Mouse (Mus musculus) midbrain, postnatal 0 days (tissue): ENCODE measurements around the gene Dut. TPM values are rescaled to one million over a fixed set of nuclear protein-coding genes. Genes with fewer than 3 reads are reported as not detected.

Experiments used
- ATAC-seq: fragments of 200-750 bp; cut with Nextera tagmentation; 2 replicates; pipeline ENCODE4 v1.8.0; 2017; ENCODE audit warnings: moderate number of reproducible peaks, mild to moderate bottlenecking, moderate TSS enrichment, moderate library complexity; ENCODE audit not compliant: low FRiP score
- DNase-seq: peaks from one replicate; pipeline ENCODE4 v3.0.0-alpha.2; 2015; ENCODE audit warnings: low spot score
- H3K27ac ChIP-seq: fragments of 300-500 bp; sonication (generic); 2 replicates; pipeline ENCODE4 v1.5.1; 2014; ENCODE audit warnings: low read depth, mild to moderate bottlenecking, low read length, mixed read lengths
- H3K27me3 ChIP-seq: fragments of 300-500 bp; sonication (generic); 2 replicates; pipeline ENCODE4 v1.6.1; 2014; ENCODE audit warnings: low read length, control low read depth, mixed read lengths; ENCODE audit not compliant: insufficient read depth
- H3K36me3 ChIP-seq: fragments of 300-500 bp; sonication (generic); 2 replicates; pipeline ENCODE4 v1.6.1; 2014; ENCODE audit warnings: low read length, control low read depth, mixed read lengths; ENCODE audit not compliant: insufficient read depth
- H3K4me1 ChIP-seq: fragments of 300-500 bp; sonication (generic); 2 replicates; pipeline ENCODE4 v1.6.1; 2014; ENCODE audit warnings: mild to moderate bottlenecking, control low read depth, antibody characterized with exemption, low read length, mixed read lengths; ENCODE audit not compliant: insufficient read depth
- H3K4me2 ChIP-seq: fragments of 300-500 bp; sonication (generic); 2 replicates; pipeline ENCODE4 v1.6.1; 2014; ENCODE audit warnings: low read depth, mild to moderate bottlenecking, low read length, mixed read lengths; ENCODE audit not compliant: poor library complexity, severe bottlenecking
- H3K4me3 ChIP-seq: fragments of 300-500 bp; sonication (generic); 2 replicates; pipeline ENCODE4 v1.5.1; 2014; ENCODE audit warnings: low read depth, mild to moderate bottlenecking, low read length, moderate library complexity
- H3K9ac ChIP-seq: fragments of 300-500 bp; sonication (generic); replicated peaks from 2 replicates; pipeline ENCODE4 v1.6.1; 2014; ENCODE audit warnings: mild to moderate bottlenecking, low read length, moderate library complexity, mixed read lengths; ENCODE audit not compliant: poor library complexity, severe bottlenecking
- H3K9me3 ChIP-seq: fragments of 300-500 bp; sonication (generic); 2 replicates; pipeline ENCODE4 v1.6.1; 2016; ENCODE audit warnings: low read length, control low read depth
- CTCF ChIP-seq: IDR thresholded peaks from 2 replicates; pipeline ENCODE4 v1.5.1; 2016; ENCODE audit warnings: antibody characterized with exemption, mild to moderate bottlenecking
- WGBS: fragments of 180-500 bp; shearing (Covaris S2); extraction: QIAGEN DNeasy Blood & Tissue Kit; methylation state at CpG from one replicate; pipeline ENCODE4 v1.1.7; 2014; 5-methylcytosine and 5-hydroxymethylcytosine counted together
- polyA plus RNA-seq: library from polyadenylated mRNA; unstranded; fragments of >200 nt; fragmentation: Nextera tagmentation; extraction: Ambion mirVana; gene quantifications from 2 replicates; pipeline ENCODE4 v1.2.1, GENCODE M21; 2015
- total RNA-seq: library from RNA; depleted of rRNA; stranded (reverse); fragments of >200 nt; gene quantifications from 2 replicates; pipeline ENCODE4 v1.2.3, GENCODE M21; 2014

The Dut gene
- total and polyA plus RNA-seq, 2 experiments from 2014 or later = 24.7 to 88.2 TPM

GRCm38 (mm10) chr2:125218566-125218965 is 28.4 kb upstream of the Dut start:
- Histone ChIP-seq H3K4me1 (no peaks in the 10 kb centered on the region), H3K36me3 (no peaks in the 10 kb centered on the region), H3K27ac (no peak overlapping the region), H3K27me3 (no peaks in the 10 kb centered on the region), H3K9me3 (no peaks in the 10 kb centered on the region), H3K4me3 (no peak overlapping the region), H3K4me2 (no peak overlapping the region), H3K9ac (no peak overlapping the region)
- ATAC-seq (no peak), DNase-seq (peak; percentile 42)
- TF ChIP-seq CTCF = no peak
- WGBS = 87% methylated on average over 1 of the region's 1 CpGs

DNA sequence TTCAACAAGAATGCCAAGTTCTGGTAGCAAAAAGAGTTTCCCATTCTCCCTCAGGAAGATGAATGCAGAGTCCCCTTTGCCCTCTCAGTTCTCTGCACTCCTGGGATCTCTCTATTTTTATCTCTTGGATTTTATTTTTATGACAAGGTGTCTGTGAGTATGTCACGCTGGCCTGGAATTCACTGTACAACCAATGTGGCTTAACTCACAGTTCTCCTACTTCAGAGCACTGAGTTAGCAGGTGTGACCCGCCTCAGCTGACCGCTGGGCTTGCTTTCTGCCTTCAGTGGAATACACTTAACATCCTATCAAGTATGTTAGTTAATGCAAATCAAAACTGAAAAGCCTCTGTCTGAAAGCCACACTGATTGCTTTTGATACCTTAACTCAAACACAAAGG is 27.7 kb upstream of the Dut start:
- H3K36me3 ChIP-seq = no peaks in the 10 kb centered on the region
- DNase-seq (no peak), ATAC-seq (no peak)
- H3K4me2 ChIP-seq = no peak overlapping the region
- no peaks in the 10 kb centered on the region for H3K4me1 ChIP-seq
- no peak overlapping the region for H3K9ac ChIP-seq
- TF ChIP-seq CTCF = no peak
- no peak overlapping the region for H3K27ac ChIP-seq
- no peaks in the 10 kb centered on the region for H3K9me3 ChIP-seq
- no peak overlapping the region for H3K4me3 ChIP-seq
- no peaks in the 10 kb centered on the region for H3K27me3 ChIP-seq
- 83% methylated on average over 3 of the region's 3 CpGs for WGBS

- H3K9me3 ChIP-seq = no peaks in the 10 kb centered on the region
- H3K27ac ChIP-seq = no peak overlapping the region
- no peaks in the 10 kb centered on the region for H3K36me3 ChIP-seq
- no peak overlapping the region for H3K9ac ChIP-seq
- no peaks in the 10 kb centered on the region for H3K4me1 ChIP-seq
- 85% methylated on average over 1 of the region's 1 CpGs for WGBS
- DNase-seq (no peak), ATAC-seq (no peak)
- H3K27me3 ChIP-seq = no peaks in the 10 kb centered on the region
- H3K4me2 ChIP-seq = no peak overlapping the region
- H3K4me3 ChIP-seq = no peak overlapping the region
- TF ChIP-seq CTCF = no peak
These were observed 25.3 kb upstream of the Dut start for GRCm38 (mm10) chr2:125221673-125222072.

- no peak for TF ChIP-seq CTCF
- no peak overlapping the region for H3K27ac ChIP-seq
- H3K4me1 ChIP-seq = no peaks in the 10 kb centered on the region
- ATAC-seq (no peak), DNase-seq (no peak)
- no peak overlapping the region for H3K9ac ChIP-seq
- H3K4me3 ChIP-seq = no peak overlapping the region
- no peaks in the 10 kb centered on the region for H3K27me3 ChIP-seq
- WGBS = 79% methylated on average over 11 of the region's 11 CpGs
- H3K36me3 ChIP-seq = no peaks in the 10 kb centered on the region
- no peaks in the 10 kb centered on the region for H3K9me3 ChIP-seq
- H3K4me2 ChIP-seq = no peak overlapping the region
These were observed 18.2 kb upstream of the Dut start for GRCm38 (mm10) chr2:125228472-125229409.

DNA sequence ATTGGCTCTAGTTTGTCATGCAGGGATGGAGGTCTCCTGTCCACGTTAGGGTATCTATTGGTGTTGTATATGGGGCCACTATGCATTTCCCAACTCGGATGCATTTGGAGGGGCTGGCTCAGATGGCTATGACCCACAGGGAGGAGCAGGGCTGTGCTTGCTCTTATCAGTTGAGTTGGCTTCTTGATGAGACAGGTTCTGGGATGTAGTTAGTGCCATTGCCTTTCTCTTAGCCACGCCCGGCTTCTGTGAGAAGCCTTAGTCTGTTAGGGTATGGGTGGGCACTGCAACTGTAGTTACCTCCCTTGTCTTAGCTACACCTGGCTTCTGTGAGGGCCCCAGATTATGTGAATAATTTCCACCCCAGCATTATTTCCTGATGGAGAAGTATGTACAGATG is 14.8 kb upstream of the Dut start:
- Histone ChIP-seq H3K27ac (no peak overlapping the region), H3K9ac (no peak overlapping the region), H3K4me3 (no peak overlapping the region), H3K4me2 (no peak overlapping the region), H3K27me3 (no peaks in the 10 kb centered on the region), H3K9me3 (no peaks in the 10 kb centered on the region), H3K4me1 (no peaks in the 10 kb centered on the region), H3K36me3 (no peaks in the 10 kb centered on the region)
- 93% methylated on average over 4 of the region's 4 CpGs for WGBS
- no peak for TF ChIP-seq CTCF
- DNase-seq = no peak
- ATAC-seq = no peak

GRCm38 (mm10) chr2:125233537-125233936 is 13.5 kb upstream of the Dut start:
- Histone ChIP-seq H3K9me3 (no peaks in the 10 kb centered on the region), H3K4me1 (no peaks in the 10 kb centered on the region), H3K36me3 (no peaks in the 10 kb centered on the region), H3K4me2 (no peak overlapping the region), H3K9ac (no peak overlapping the region), H3K27me3 (no peaks in the 10 kb centered on the region), H3K4me3 (no peak overlapping the region), H3K27ac (no peak overlapping the region)
- DNase-seq = no peak
- 87% methylated on average over 2 of the region's 2 CpGs for WGBS
- ATAC-seq = no peak
- TF ChIP-seq CTCF = no peak
